Mouse (Mus musculus) limb, embryonic 14.5 days (tissue): Measurements from ENCODE around the gene Car5a. TPM values are rescaled to one million over a fixed set of nuclear protein-coding genes. Genes with fewer than 3 reads are reported as not detected.

ENCODE experiments used
- ATAC-seq: fragments of 200-750 bp; cut with Nextera tagmentation; 2 replicates; pipeline ENCODE4 v1.8.0; 2017; ENCODE audit warnings: low read depth, moderate number of reproducible peaks, moderate TSS enrichment; ENCODE audit not compliant: low FRiP score
- DNase-seq: peaks from one replicate; pipeline ENCODE4 v3.0.0-alpha.2; 2015; ENCODE audit warnings: low spot score
- H3K27ac ChIP-seq: fragments of 300-500 bp; sonication (generic); replicated peaks from 2 replicates; pipeline ENCODE4 v1.5.1; 2014; ENCODE audit warnings: low read depth, mild to moderate bottlenecking, low read length, moderate library complexity, mixed read lengths
- H3K27me3 ChIP-seq: fragments of 300-500 bp; sonication (generic); 2 replicates; pipeline ENCODE4 v1.6.1; 2014; ENCODE audit warnings: low read length, mixed read lengths; ENCODE audit not compliant: control insufficient read depth, insufficient read depth
- H3K36me3 ChIP-seq: fragments of 300-500 bp; sonication (generic); 2 replicates; pipeline ENCODE4 v1.6.1; 2014; ENCODE audit warnings: mild to moderate bottlenecking, low read length, moderate library complexity, mixed read lengths; ENCODE audit not compliant: control insufficient read depth, insufficient read depth
- H3K4me1 ChIP-seq: fragments of 300-500 bp; sonication (generic); 2 replicates; pipeline ENCODE4 v1.6.1; 2014; ENCODE audit warnings: antibody characterized with exemption, low read length, mixed read lengths; ENCODE audit not compliant: control insufficient read depth, insufficient read depth
- H3K4me2 ChIP-seq: fragments of 300-500 bp; sonication (generic); replicated peaks from 2 replicates; pipeline ENCODE4 v1.6.1; 2014; ENCODE audit warnings: low read depth, mild to moderate bottlenecking, low read length, moderate library complexity; ENCODE audit not compliant: severe bottlenecking
- H3K4me3 ChIP-seq: fragments of 300-500 bp; sonication (generic); replicated peaks from 2 replicates; pipeline ENCODE4 v1.5.1; 2014; ENCODE audit warnings: low read length
- H3K9ac ChIP-seq: fragments of 300-500 bp; sonication (generic); 2 replicates; pipeline ENCODE4 v1.6.1; 2014; ENCODE audit warnings: mild to moderate bottlenecking, low read depth, low read length, moderate library complexity; ENCODE audit not compliant: severe bottlenecking
- H3K9me3 ChIP-seq: fragments of 300-500 bp; sonication (generic); 2 replicates; pipeline ENCODE4 v1.6.1; 2016; ENCODE audit warnings: low read length; ENCODE audit not compliant: control insufficient read depth
- POLR2A ChIP-seq: fragments of 200-500 bp; IDR thresholded peaks from 2 replicates; pipeline ENCODE4 v1.8.0; 2012; ENCODE audit warnings: inconsistent platforms, mild to moderate bottlenecking, moderate library complexity, borderline replicate concordance; ENCODE audit not compliant: insufficient read depth, insufficient read length; ENCODE audit errors: extremely low read depth
- WGBS: fragments of 180-500 bp; shearing (Covaris S2); extraction: QIAGEN DNeasy Blood & Tissue Kit; methylation state at CpG from one replicate; pipeline ENCODE4 v1.1.7; 2014; 5-methylcytosine and 5-hydroxymethylcytosine counted together
- polyA plus RNA-seq, 2 experiments: library from polyadenylated mRNA; depleted of rRNA in 1 of 2; stranded (reverse) in 1 of 2; unstranded in 1 of 2; fragments of >200 nt; fragmentation: Nextera tagmentation in 1 of 2; extraction: Ambion mirVana in 1 of 2; gene quantifications; 2 replicates each; pipeline versions ENCODE4 v1.2.1 to v1.2.3; 2012 to 2014

Car5a gene
- polyA plus RNA-seq, 2 experiments = not detected

GRCm38 (mm10) chr8:121985673-121986072 lies 41.0 kb upstream of the Car5a start:
- peaks cover 68% of the 10 kb centered on the region for H3K36me3 ChIP-seq
- no peaks in the 10 kb centered on the region for H3K4me1 ChIP-seq
- H3K4me3 ChIP-seq = no peak overlapping the region
- TF ChIP-seq POLR2A = no peak
- ATAC-seq (no peak), DNase-seq (no peak)
- H3K9ac ChIP-seq = no peak overlapping the region
- no peak overlapping the region for H3K4me2 ChIP-seq
- WGBS = 97% methylated on average over 3 of the region's 3 CpGs
- no peaks in the 10 kb centered on the region for H3K27me3 ChIP-seq
- no peak overlapping the region for H3K27ac ChIP-seq
- no peaks in the 10 kb centered on the region for H3K9me3 ChIP-seq

GRCm38 (mm10) chr8:121981520-121981895 lies 36.8 kb upstream of the Car5a start:
- Histone ChIP-seq H3K36me3 (peaks cover 71% of the 10 kb centered on the region), H3K27ac (no peak overlapping the region), H3K9me3 (no peaks in the 10 kb centered on the region), H3K4me1 (no peaks in the 10 kb centered on the region), H3K27me3 (no peaks in the 10 kb centered on the region), H3K4me2 (no peak overlapping the region), H3K9ac (no peak overlapping the region), H3K4me3 (no peak overlapping the region)
- ATAC-seq = no peak
- WGBS = 93% methylated on average over 7 of the region's 7 CpGs
- DNase-seq = no peak
- TF ChIP-seq POLR2A = no peak

- no peak overlapping the region for H3K9ac ChIP-seq
- WGBS = 89% methylated on average over 11 of the region's 11 CpGs
- peaks cover 76% of the 10 kb centered on the region for H3K36me3 ChIP-seq
- no peak overlapping the region for H3K4me3 ChIP-seq
- H3K27me3 ChIP-seq = no peaks in the 10 kb centered on the region
- no peak for TF ChIP-seq POLR2A
- no peak for ATAC-seq
- no peak for DNase-seq
- H3K9me3 ChIP-seq = no peaks in the 10 kb centered on the region
- no peak overlapping the region for H3K4me2 ChIP-seq
- no peaks in the 10 kb centered on the region for H3K4me1 ChIP-seq
- H3K27ac ChIP-seq = no peak overlapping the region
Measured at GRCm38 (mm10) chr8:121980792-121981519, 36.3 kb upstream of the Car5a start.

GRCm38 (mm10) chr8:121978670-121979069 lies 34.0 kb upstream of the Car5a start:
- H3K27ac ChIP-seq = no peak overlapping the region
- no peaks in the 10 kb centered on the region for H3K4me1 ChIP-seq
- H3K4me3 ChIP-seq = no peak overlapping the region
- H3K36me3 ChIP-seq = peaks cover 82% of the 10 kb centered on the region
- TF ChIP-seq POLR2A = no peak
- no peak for ATAC-seq
- WGBS = 94% methylated on average over 13 of the region's 13 CpGs
- DNase-seq = no peak
- H3K27me3 ChIP-seq = no peaks in the 10 kb centered on the region
- no peak overlapping the region for H3K4me2 ChIP-seq
- no peaks in the 10 kb centered on the region for H3K9me3 ChIP-seq
- no peak overlapping the region for H3K9ac ChIP-seq

- Histone ChIP-seq H3K27me3 (no peaks in the 10 kb centered on the region), H3K9ac (no peak overlapping the region), H3K9me3 (no peaks in the 10 kb centered on the region), H3K27ac (no peak overlapping the region), H3K36me3 (peaks cover 76% of the 10 kb centered on the region), H3K4me3 (no peak overlapping the region), H3K4me2 (no peak overlapping the region), H3K4me1 (no peaks in the 10 kb centered on the region)
- DNase-seq = peak; percentile 66
- TF ChIP-seq POLR2A = no peak
- peak; percentile 60; the same call in 1 of the 2 replicates for ATAC-seq
- 75% methylated on average over 8 of the region's 8 CpGs for WGBS
Measured at GRCm38 (mm10) chr8:121977819-121978590, 33.3 kb upstream of the Car5a start.
